Mouse (Mus musculus): ENCODE results near the gene Mmachc. TPM values are rescaled to one million over a fixed set of nuclear protein-coding genes. Genes with fewer than 3 reads are reported as not detected.

Mmachc gene
- polyA plus RNA-seq (2012): 0.04 TPM in 1 of 2 replicates, not detected in the other

DNA sequence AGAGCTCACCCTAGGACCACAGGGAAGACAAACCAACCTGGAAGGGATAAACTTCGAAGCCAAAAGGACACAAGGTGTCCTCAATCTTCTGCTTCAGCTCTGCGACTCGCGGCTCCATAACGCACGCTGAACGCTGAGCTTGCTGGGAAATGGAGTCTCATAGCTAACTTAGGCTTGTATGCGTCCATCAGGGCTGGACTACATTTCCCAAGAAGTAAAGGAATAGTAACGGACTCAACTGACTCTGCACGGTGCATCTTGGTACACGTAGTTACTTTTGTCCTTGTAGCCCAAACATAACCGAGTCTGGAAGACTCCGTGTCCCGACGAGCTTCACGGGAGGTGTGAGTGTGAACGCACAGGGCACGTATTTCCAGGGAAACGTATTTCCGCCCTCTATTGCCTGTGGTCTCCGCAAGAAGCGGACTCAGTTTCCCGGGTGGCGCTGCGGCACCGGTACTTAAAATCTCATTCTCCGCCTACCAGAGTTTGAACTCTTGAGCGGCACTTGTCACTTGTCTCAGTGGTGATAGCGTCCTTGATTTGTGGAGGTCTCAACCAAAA lies at the start of gene Mmachc, which contains the start of gene Ccdc163:
Gene Mmachc (minus strand): TSS at position 206 of the 564 bp plus-strand sequence.
Gene Ccdc163 (plus strand): TSS at position 309 of the 564 bp plus-strand sequence.
- H3K36me3 ChIP-seq (ENCODE audit: control insufficient read depth): peaks cover 16% of the 10 kb centered on the region
- TF ChIP-seq GATA1 (IDR thresholded peaks at IDR 0.05; ENCODE audit: low read length) (no peak), TAL1 (IDR thresholded peaks at IDR 0.05; ENCODE audit: low read length) (no peak)
- peak within 1 kb of the TSS; percentile 83 for H3K4me3 ChIP-seq (replicated peaks)
- no peaks in the 10 kb centered on the region for H3K9me3 ChIP-seq (ENCODE audit: control insufficient read depth, low read length)
- H3K27me3 ChIP-seq (ENCODE audit: control insufficient read depth): no peaks in the 10 kb centered on the region
- peaks cover 34% of the 10 kb centered on the region for H3K4me1 ChIP-seq (ENCODE audit: control insufficient read depth)

DNA sequence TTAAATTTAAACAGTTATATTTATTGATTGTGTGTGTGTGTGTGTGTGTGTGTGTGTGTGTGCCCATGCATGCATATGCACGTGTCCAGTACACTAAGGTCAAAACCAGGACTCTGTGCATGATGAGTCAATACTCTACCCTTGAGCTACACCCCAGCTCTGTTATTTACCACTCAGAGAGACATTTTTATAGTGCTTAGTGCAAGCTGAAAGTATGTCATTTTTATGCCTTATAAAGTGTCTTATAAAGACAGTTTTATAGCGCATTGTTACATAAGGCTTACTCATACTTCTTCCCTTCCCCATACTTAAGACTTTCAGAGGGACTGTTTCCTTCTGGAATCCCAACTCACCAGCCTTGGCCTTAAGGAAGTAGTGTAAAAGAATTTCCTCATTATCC lies 41.5 kb upstream of the Mmachc start:
- no peaks in the 10 kb centered on the region for H3K27me3 ChIP-seq (ENCODE audit: control insufficient read depth)
- no peaks in the 10 kb centered on the region for H3K9me3 ChIP-seq (ENCODE audit: control insufficient read depth, low read length)
- no peak for TF ChIP-seq TAL1 (IDR thresholded peaks at IDR 0.05; ENCODE audit: low read length)
- TF ChIP-seq GATA1 (IDR thresholded peaks at IDR 0.05; ENCODE audit: low read length): no peak
- H3K4me1 ChIP-seq (ENCODE audit: control insufficient read depth): no peaks in the 10 kb centered on the region
- H3K36me3 ChIP-seq (ENCODE audit: control insufficient read depth): no peaks in the 10 kb centered on the region
- no peak overlapping the region for H3K4me3 ChIP-seq (replicated peaks)

DNA sequence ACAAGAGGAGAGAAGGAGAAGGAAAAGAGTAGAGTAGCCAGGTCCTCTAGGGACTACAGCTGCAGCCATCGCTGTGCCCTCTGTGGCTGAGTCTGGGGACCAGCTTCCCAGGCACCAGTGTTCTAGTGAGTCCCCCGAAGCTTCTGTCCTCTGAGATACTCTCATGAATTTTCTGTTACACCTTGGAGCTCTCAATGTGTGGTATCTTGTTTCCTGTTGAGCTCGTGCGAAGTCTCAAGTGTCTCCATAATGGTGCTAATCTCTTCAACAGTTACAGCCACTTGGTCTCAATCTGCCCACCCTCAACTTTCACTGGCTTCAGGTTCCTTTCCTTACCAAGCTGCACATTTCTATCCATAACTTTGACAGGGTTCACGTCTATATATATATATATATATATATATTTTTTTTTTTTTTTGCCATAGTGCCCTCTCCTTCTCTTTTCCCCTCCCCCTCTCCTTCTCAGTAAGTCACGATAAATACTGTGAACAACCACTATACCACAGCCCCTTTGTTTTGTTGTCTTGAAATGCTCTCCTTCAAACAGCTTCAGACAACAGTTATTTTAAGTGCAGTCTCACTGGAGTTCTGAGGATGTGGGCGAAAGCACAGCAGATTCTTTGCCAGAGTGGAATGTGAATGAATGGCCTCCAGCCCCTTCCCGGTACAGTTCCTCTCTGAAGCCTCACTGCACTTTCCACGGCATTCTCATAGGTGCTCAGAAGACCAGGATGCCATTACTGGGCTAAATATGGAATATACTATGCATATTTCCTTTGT lies 31.0 kb upstream of the Mmachc start:
- no peak for TF ChIP-seq TAL1 (IDR thresholded peaks at IDR 0.05; ENCODE audit: low read length)
- TF ChIP-seq GATA1 (IDR thresholded peaks at IDR 0.05; ENCODE audit: low read length): no peak
- Histone ChIP-seq H3K36me3 (ENCODE audit: control insufficient read depth) (no peaks in the 10 kb centered on the region), H3K9me3 (ENCODE audit: control insufficient read depth, low read length) (no peaks in the 10 kb centered on the region), H3K4me3 (replicated peaks) (no peak overlapping the region), H3K27me3 (ENCODE audit: control insufficient read depth) (no peaks in the 10 kb centered on the region), H3K4me1 (ENCODE audit: control insufficient read depth) (no peaks in the 10 kb centered on the region)

DNA sequence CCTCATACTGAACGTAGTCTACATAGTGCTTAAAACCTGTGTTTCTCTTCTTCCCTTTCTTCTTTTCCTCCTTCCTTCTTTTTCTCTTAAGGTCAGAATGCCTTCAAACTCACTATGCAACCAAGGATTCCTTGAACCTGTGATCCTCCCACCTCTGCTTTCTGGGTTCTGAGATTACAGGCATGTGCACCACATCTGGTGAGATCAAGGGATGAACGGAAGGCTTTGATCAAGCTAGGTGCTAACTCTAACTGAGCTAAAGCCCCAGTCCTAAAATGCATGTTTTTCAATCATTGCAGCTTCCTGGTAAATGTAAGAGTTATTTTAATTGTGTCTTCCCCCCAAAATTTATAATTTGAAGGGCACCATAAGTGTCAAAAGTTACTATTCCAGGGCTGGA lies 26.8 kb upstream of the Mmachc start:
- H3K4me3 ChIP-seq (replicated peaks): no peak overlapping the region
- H3K4me1 ChIP-seq (ENCODE audit: control insufficient read depth): peaks cover 2% of the 10 kb centered on the region; the same call in 1 of the 2 replicates
- TF ChIP-seq TAL1 (IDR thresholded peaks at IDR 0.05; ENCODE audit: low read length): no peak
- no peak for TF ChIP-seq GATA1 (IDR thresholded peaks at IDR 0.05; ENCODE audit: low read length)
- no peaks in the 10 kb centered on the region for H3K36me3 ChIP-seq (ENCODE audit: control insufficient read depth)
- no peaks in the 10 kb centered on the region for H3K27me3 ChIP-seq (ENCODE audit: control insufficient read depth)
- no peaks in the 10 kb centered on the region for H3K9me3 ChIP-seq (ENCODE audit: control insufficient read depth, low read length)

DNA sequence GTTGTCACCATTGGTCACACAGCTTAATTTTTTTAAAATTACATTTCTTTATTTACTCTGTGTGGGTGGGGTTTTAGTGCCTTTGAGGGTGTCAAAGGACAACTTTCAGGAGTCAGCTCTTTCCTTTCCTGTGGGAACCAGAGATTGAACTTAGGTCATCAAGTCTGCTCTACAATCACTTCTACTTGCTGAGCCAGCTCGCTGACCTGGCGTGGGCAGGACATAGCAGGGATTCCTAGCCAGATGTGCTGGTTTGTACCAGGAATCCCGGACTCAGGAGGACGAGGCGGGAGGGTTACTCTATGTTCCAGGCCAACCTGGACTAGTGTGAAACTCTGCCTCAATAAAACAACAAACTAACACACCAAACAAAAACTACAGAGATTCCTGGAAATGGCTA lies 24.1 kb upstream of the Mmachc start:
- H3K36me3 ChIP-seq (ENCODE audit: control insufficient read depth): no peaks in the 10 kb centered on the region
- peaks cover 2% of the 10 kb centered on the region; the same call in 1 of the 2 replicates for H3K4me1 ChIP-seq (ENCODE audit: control insufficient read depth)
- TF ChIP-seq TAL1 (IDR thresholded peaks at IDR 0.05; ENCODE audit: low read length): no peak
- no peak for TF ChIP-seq GATA1 (IDR thresholded peaks at IDR 0.05; ENCODE audit: low read length)
- no peak overlapping the region for H3K4me3 ChIP-seq (replicated peaks)
- H3K27me3 ChIP-seq (ENCODE audit: control insufficient read depth): no peaks in the 10 kb centered on the region
- H3K9me3 ChIP-seq (ENCODE audit: control insufficient read depth, low read length): no peaks in the 10 kb centered on the region

DNA sequence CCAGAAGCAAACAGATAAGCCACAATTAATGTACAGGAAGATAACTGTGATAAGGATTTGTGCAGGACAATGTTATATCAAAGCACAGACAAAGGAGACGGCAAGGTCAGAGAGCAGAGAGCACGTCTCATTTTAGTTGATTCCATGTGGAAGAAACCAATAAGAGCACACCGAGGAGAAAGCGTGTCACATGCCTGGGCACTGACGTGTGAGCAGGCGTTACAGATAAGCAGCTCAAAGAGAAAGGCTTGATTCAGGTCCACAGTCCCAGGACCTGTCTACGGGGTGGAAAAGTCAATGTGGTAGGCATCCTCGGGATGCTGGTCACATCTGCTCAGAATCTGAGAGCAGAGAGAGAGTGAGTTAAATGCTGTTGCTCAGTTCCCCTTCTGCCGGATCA lies 22.9 kb upstream of the Mmachc start:
- Histone ChIP-seq H3K4me1 (ENCODE audit: control insufficient read depth) (peaks cover 2% of the 10 kb centered on the region; the same call in 1 of the 2 replicates), H3K4me3 (replicated peaks) (no peak overlapping the region), H3K36me3 (ENCODE audit: control insufficient read depth) (no peaks in the 10 kb centered on the region), H3K9me3 (ENCODE audit: control insufficient read depth, low read length) (no peaks in the 10 kb centered on the region), H3K27me3 (ENCODE audit: control insufficient read depth) (no peaks in the 10 kb centered on the region)
- no peak for TF ChIP-seq TAL1 (IDR thresholded peaks at IDR 0.05; ENCODE audit: low read length)
- TF ChIP-seq GATA1 (IDR thresholded peaks at IDR 0.05; ENCODE audit: low read length): no peak

DNA sequence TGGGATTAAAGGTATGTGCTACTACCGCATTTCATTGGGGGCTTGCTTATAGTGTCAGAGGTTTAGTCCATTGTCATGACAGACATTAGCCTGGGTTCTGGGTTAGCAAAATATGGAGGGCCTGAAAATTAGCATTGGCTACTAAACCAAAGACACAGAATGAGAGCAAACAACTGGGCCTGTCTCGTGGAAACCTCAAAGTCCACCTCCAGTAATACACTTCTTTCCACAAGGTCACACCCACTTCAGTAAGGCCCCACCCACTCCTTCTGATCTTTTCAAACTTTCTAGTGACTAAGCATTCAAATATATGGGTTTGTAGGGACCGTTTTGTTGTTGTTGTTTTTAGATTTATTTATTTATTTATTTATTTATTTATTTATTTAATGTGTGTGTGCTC lies 21.3 kb upstream of the Mmachc start:
- TF ChIP-seq TAL1 (IDR thresholded peaks at IDR 0.05; ENCODE audit: low read length) (no peak), GATA1 (IDR thresholded peaks at IDR 0.05; ENCODE audit: low read length) (no peak)
- Histone ChIP-seq H3K9me3 (ENCODE audit: control insufficient read depth, low read length) (no peaks in the 10 kb centered on the region), H3K4me1 (ENCODE audit: control insufficient read depth) (peaks cover 2% of the 10 kb centered on the region; the same call in 1 of the 2 replicates), H3K36me3 (ENCODE audit: control insufficient read depth) (no peaks in the 10 kb centered on the region), H3K27me3 (ENCODE audit: control insufficient read depth) (no peaks in the 10 kb centered on the region), H3K4me3 (replicated peaks) (no peak overlapping the region)

DNA sequence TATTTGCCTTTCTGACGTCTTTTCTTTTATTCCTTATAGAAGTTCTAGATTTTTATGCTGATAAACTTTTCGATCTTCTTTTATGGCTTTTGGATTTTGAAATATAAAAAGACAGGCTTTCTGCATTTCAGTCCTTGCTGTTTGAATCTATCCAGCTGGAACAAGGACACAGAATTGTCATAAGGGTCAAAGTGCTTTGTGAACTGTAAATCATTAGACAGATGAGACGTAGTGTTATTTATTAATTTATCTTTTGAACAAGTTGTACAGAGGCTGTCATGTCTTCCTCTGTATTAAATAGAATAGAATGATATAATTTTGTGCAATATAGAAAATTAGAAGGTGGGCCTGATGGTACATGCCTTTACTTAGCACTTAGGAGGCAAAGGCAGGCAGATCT lies 19.2 kb upstream of the Mmachc start:
- Histone ChIP-seq H3K4me3 (replicated peaks) (no peak overlapping the region), H3K36me3 (ENCODE audit: control insufficient read depth) (no peaks in the 10 kb centered on the region), H3K9me3 (ENCODE audit: control insufficient read depth, low read length) (no peaks in the 10 kb centered on the region), H3K27me3 (ENCODE audit: control insufficient read depth) (peaks cover 5% of the 10 kb centered on the region), H3K4me1 (ENCODE audit: control insufficient read depth) (peaks cover 2% of the 10 kb centered on the region; the same call in 1 of the 2 replicates)
- no peak for TF ChIP-seq GATA1 (IDR thresholded peaks at IDR 0.05; ENCODE audit: low read length)
- TF ChIP-seq TAL1 (IDR thresholded peaks at IDR 0.05; ENCODE audit: low read length): no peak

DNA sequence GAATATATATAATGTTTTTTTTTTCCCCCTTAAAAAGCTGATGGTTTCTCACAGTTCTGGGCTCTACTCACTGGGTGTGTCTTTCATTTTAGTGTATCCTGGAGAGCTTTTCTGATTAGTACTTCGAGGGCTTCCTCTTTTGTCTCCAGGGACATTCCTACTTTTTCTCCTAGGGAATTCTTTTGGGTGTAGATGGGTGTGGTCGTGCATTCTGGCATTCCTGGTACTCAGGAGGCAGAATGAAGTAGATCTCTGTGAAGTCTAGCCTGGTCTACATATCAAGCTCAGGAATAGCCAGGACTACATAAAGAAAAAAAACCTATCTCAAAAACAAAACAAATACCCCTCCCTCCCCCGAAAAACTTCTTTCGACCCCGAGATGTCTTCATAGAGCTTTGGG lies 17.2 kb upstream of the Mmachc start:
- H3K36me3 ChIP-seq (ENCODE audit: control insufficient read depth): no peaks in the 10 kb centered on the region
- H3K4me3 ChIP-seq (replicated peaks): no peak overlapping the region
- TF ChIP-seq TAL1 (IDR thresholded peaks at IDR 0.05; ENCODE audit: low read length) (no peak), GATA1 (IDR thresholded peaks at IDR 0.05; ENCODE audit: low read length) (no peak)

More for the DNA sequence above, 17.2 kb upstream of the Mmachc start:
- Histone ChIP-seq H3K9me3 (ENCODE audit: control insufficient read depth, low read length) (no peaks in the 10 kb centered on the region), H3K4me1 (ENCODE audit: control insufficient read depth) (peaks cover 9% of the 10 kb centered on the region), H3K27me3 (ENCODE audit: control insufficient read depth) (peaks cover 21% of the 10 kb centered on the region)
